Mouse (Mus musculus) midbrain, embryonic 13.5 days (tissue): ENCODE results near the gene Sult1e1. TPM values are rescaled to one million over a fixed set of nuclear protein-coding genes. Genes with fewer than 3 reads are reported as not detected.

Source experiments
- ATAC-seq: fragments of 200-750 bp; cut with Nextera tagmentation; 2 replicates; pipeline ENCODE4 v1.8.0; 2017; ENCODE audit warnings: mild to moderate bottlenecking, moderate TSS enrichment, moderate library complexity
- H3K27ac ChIP-seq: fragments of 300-500 bp; sonication (generic); 2 replicates; pipeline ENCODE4 v1.5.1; 2015; ENCODE audit warnings: inconsistent platforms, mild to moderate bottlenecking, moderate library complexity
- H3K27me3 ChIP-seq: fragments of 300-500 bp; sonication (generic); 2 replicates; pipeline ENCODE4 v1.6.1; 2015; ENCODE audit warnings: mild to moderate bottlenecking, inconsistent platforms
- H3K36me3 ChIP-seq: fragments of 300-500 bp; sonication (generic); 2 replicates; pipeline ENCODE4 v1.6.1; 2015; ENCODE audit warnings: mild to moderate bottlenecking, inconsistent platforms
- H3K4me1 ChIP-seq: fragments of 300-500 bp; sonication (generic); replicated peaks from 2 replicates; pipeline ENCODE4 v1.6.1; 2015; ENCODE audit warnings: inconsistent platforms
- H3K4me2 ChIP-seq: fragments of 300-500 bp; sonication (generic); replicated peaks from 2 replicates; pipeline ENCODE4 v1.6.1; 2015; ENCODE audit warnings: moderate library complexity, mild to moderate bottlenecking, inconsistent platforms
- H3K4me3 ChIP-seq: fragments of 300-500 bp; sonication (generic); replicated peaks from 2 replicates; pipeline ENCODE4 v1.5.1; 2015; ENCODE audit warnings: mild to moderate bottlenecking, inconsistent platforms
- H3K9ac ChIP-seq: fragments of 300-500 bp; sonication (generic); replicated peaks from 2 replicates; pipeline ENCODE4 v1.6.1; 2015; ENCODE audit warnings: mild to moderate bottlenecking, inconsistent platforms
- H3K9me3 ChIP-seq: fragments of 300-500 bp; sonication (generic); 2 replicates; pipeline ENCODE4 v1.6.1; 2016; ENCODE audit warnings: mild to moderate bottlenecking, inconsistent platforms
- WGBS: fragments of 180-500 bp; shearing (Covaris S2); methylation state at CpG from one replicate; pipeline ENCODE4 v1.1.7; 2015; 5-methylcytosine and 5-hydroxymethylcytosine counted together
- polyA plus RNA-seq: library from polyadenylated mRNA; unstranded; fragments of >200 nt; fragmentation: Nextera tagmentation; extraction: Ambion mirVana; gene quantifications from 2 replicates; pipeline ENCODE4 v1.2.1, GENCODE M21; 2015

Sult1e1 gene
- not detected in 2 replicates for polyA plus RNA-seq

DNA sequence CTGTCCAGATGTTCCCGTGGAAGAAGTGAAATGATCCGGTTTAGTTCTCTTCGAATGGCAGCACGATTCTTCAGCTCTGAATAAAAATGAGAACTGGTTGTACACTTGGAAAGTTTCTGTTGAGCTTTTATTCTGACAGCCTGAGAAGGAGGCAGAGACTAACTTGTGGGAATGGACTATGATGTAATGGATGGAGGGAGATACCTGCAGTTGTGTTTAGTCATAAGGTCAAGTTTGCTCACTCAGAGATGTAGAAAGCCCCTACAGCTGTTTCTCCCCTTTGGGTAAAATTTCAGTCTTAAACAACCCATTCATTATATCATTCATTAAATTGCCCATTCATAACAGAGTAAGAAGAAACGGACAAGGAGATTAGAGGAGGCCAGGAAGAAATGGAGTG lies at the start of gene Sult1e1:
Gene Sult1e1 (minus strand): TSS at position 101 of the 400 bp plus-strand sequence.
- H3K4me2 ChIP-seq = no peak within 1 kb of the TSS
- H3K9ac ChIP-seq = no peak within 1 kb of the TSS
- no peaks in the 10 kb centered on the region for H3K4me1 ChIP-seq
- no peak for ATAC-seq
- no peak within 1 kb of the TSS for H3K4me3 ChIP-seq
- no peak within 1 kb of the TSS for H3K27ac ChIP-seq
- no peaks in the 10 kb centered on the region for H3K9me3 ChIP-seq
- no peaks in the 10 kb centered on the region for H3K36me3 ChIP-seq
- 74% methylated on average over 5 of the region's 5 CpGs for WGBS
- no peaks in the 10 kb centered on the region for H3K27me3 ChIP-seq

GRCm38 (mm10) chr5:87622681-87623080 lies 31.3 kb upstream of the Sult1e1 start:
- H3K9ac ChIP-seq = no peak overlapping the region
- H3K4me3 ChIP-seq = no peak overlapping the region
- no peak for ATAC-seq
- H3K27ac ChIP-seq = no peak overlapping the region
- H3K36me3 ChIP-seq = no peaks in the 10 kb centered on the region
- no peaks in the 10 kb centered on the region for H3K9me3 ChIP-seq
- no peak overlapping the region for H3K4me2 ChIP-seq
- H3K4me1 ChIP-seq = no peaks in the 10 kb centered on the region
- H3K27me3 ChIP-seq = no peaks in the 10 kb centered on the region

DNA sequence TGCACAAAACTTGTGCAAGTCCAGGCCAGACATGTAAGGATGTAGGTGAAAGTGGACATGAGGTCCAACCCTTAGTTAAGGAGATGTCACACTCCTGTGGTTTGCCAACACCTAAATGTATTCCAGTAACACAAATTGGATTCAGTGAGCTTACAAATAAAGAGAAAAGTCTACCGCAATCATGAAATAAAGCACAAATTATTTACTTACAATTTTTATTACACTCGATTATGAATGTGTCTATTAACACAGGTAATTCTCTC lies 23.7 kb upstream of the Sult1e1 start:
- no peak for ATAC-seq
- H3K4me2 ChIP-seq = no peak overlapping the region
- 90% methylated on average over 2 of the region's 2 CpGs for WGBS

GRCm38 (mm10) chr5:87614364-87615127 lies 23.2 kb upstream of the Sult1e1 start:
- H3K9ac ChIP-seq = no peak overlapping the region
- no peaks in the 10 kb centered on the region for H3K9me3 ChIP-seq
- no peak overlapping the region for H3K4me3 ChIP-seq
- no peaks in the 10 kb centered on the region for H3K27me3 ChIP-seq
- H3K4me1 ChIP-seq = no peaks in the 10 kb centered on the region
- no peak for ATAC-seq
- no peaks in the 10 kb centered on the region for H3K36me3 ChIP-seq
- no peak overlapping the region for H3K27ac ChIP-seq
- no peak overlapping the region for H3K4me2 ChIP-seq

More for the DNA sequence above, 23.7 kb upstream of the Sult1e1 start:
- H3K36me3 ChIP-seq = no peaks in the 10 kb centered on the region
- H3K27me3 ChIP-seq = no peaks in the 10 kb centered on the region
- no peak overlapping the region for H3K4me3 ChIP-seq
- H3K9me3 ChIP-seq = no peaks in the 10 kb centered on the region
- no peak overlapping the region for H3K27ac ChIP-seq
- no peaks in the 10 kb centered on the region for H3K4me1 ChIP-seq
- no peak overlapping the region for H3K9ac ChIP-seq

GRCm38 (mm10) chr5:87601018-87601417 lies 9.6 kb upstream of the Sult1e1 start:
- Histone ChIP-seq H3K36me3 (no peaks in the 10 kb centered on the region), H3K4me3 (no peak overlapping the region), H3K27ac (no peak overlapping the region), H3K4me2 (no peak overlapping the region), H3K27me3 (no peaks in the 10 kb centered on the region), H3K4me1 (no peaks in the 10 kb centered on the region), H3K9me3 (no peaks in the 10 kb centered on the region), H3K9ac (no peak overlapping the region)
- ATAC-seq = no peak
- 73% methylated on average over 3 of the region's 3 CpGs for WGBS

DNA sequence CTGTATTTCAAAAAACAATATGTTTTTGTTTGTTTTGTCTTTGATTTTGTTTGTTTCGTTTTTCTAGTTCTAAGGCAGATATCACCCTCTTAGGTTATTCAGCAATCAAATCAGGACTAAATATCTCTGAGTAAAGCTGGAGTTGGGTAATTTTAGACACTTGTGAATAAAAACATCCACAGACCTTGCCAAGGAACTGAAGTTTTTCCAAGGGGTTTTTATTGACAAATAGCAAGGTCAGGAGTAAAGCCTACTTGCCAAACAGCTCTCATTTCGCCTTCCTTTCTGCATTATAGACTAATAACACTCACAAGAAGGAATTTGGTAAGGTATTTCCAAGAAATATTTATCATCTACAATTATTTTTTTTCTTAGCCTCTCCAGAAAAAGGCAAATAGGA lies 6.5 kb upstream of the Sult1e1 start:
- H3K4me2 ChIP-seq = no peak overlapping the region

DNA sequence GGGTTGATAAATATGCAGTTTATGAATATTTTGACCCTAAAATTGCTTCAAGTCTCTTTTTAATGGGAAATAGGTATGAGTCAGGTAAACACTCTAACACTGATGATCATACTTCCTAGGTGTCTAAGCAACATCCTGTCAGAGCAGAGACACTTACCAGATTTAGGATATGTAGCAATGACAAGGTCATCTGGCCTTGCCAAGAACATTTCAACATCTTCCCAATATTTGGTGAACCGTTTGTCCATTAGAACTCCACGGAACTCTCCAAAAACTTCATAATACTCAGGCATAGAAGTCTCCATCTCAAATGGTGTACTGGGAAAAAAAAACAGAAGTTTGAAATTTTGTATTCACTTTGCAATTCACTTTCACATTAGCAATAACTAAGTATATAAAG lies 1.5 kb downstream of the Sult1e1 start:
- no peaks in the 10 kb centered on the region for H3K9me3 ChIP-seq
- WGBS = 94% methylated on average over 2 of the region's 2 CpGs
- no peaks in the 10 kb centered on the region for H3K4me1 ChIP-seq
- no peak overlapping the region for H3K4me3 ChIP-seq
- H3K27ac ChIP-seq = no peak overlapping the region
- H3K9ac ChIP-seq = no peak overlapping the region
- ATAC-seq = no peak
- H3K36me3 ChIP-seq = no peaks in the 10 kb centered on the region
- H3K4me2 ChIP-seq = no peak overlapping the region
- no peaks in the 10 kb centered on the region for H3K27me3 ChIP-seq

More for the DNA sequence above, 6.5 kb upstream of the Sult1e1 start:
- no peak overlapping the region for H3K4me3 ChIP-seq
- H3K27me3 ChIP-seq = no peaks in the 10 kb centered on the region
- ATAC-seq = no peak
- H3K36me3 ChIP-seq = no peaks in the 10 kb centered on the region
- H3K9ac ChIP-seq = no peak overlapping the region
- no peak overlapping the region for H3K27ac ChIP-seq
- H3K4me1 ChIP-seq = no peaks in the 10 kb centered on the region
- H3K9me3 ChIP-seq = no peaks in the 10 kb centered on the region
- 76% methylated on average over 2 of the region's 2 CpGs for WGBS

DNA sequence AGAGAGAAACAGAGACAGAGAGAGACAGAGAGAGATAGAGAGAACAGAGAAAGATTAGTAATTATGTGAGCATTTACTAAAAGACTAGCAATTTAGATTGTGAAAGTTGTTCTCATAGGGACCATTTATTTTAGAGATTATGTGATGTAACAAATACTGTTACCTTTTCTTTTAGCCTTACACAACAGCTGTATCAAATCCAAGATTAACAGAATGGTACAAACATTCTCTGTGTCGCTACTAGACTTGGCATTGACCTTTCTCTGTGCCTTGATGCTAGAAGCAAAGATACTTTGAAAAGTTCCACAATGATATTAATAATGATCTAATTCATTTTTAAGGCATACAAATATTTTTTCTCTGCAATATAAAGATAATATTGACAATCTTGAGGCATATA lies 11.0 kb downstream of the Sult1e1 start:
- no peaks in the 10 kb centered on the region for H3K4me1 ChIP-seq
- no peak for ATAC-seq
- no peaks in the 10 kb centered on the region for H3K9me3 ChIP-seq
- no peak overlapping the region for H3K4me3 ChIP-seq
- H3K27ac ChIP-seq = no peak overlapping the region
- 83% methylated on average over 1 of the region's 1 CpGs for WGBS
- no peaks in the 10 kb centered on the region for H3K36me3 ChIP-seq
- no peak overlapping the region for H3K9ac ChIP-seq
- no peak overlapping the region for H3K4me2 ChIP-seq
- no peaks in the 10 kb centered on the region for H3K27me3 ChIP-seq

- 69% methylated on average over 1 of the region's 1 CpGs for WGBS
- no peaks in the 10 kb centered on the region for H3K36me3 ChIP-seq
Measured at GRCm38 (mm10) chr5:87574174-87574573, 17.2 kb downstream of the Sult1e1 start.

DNA sequence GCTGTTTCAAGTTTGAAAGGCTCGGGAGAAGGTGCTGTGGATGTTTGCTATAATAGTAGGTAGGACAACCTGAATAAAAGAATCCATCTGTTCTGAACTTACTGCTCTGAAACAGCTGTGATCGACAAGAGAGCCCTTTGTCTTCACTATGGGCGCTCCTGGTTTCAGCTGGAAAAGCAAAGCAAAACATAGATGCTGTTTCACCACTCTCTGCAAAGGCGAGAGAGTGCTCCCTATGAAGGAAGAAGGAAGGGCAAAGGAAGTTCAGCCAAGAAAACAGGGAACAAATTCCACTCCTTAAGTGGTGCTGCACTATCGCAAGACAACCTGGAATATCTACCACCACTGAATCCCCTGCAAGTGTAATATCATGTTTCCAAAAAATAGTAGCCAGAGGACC lies 17.9 kb downstream of the Sult1e1 start:
- Histone ChIP-seq H3K4me1 (no peaks in the 10 kb centered on the region), H3K27ac (no peak overlapping the region), H3K9ac (no peak overlapping the region), H3K27me3 (no peaks in the 10 kb centered on the region), H3K36me3 (no peaks in the 10 kb centered on the region), H3K9me3 (no peaks in the 10 kb centered on the region), H3K4me3 (no peak overlapping the region), H3K4me2 (no peak overlapping the region)
- WGBS = 74% methylated on average over 5 of the region's 5 CpGs
- no peak for ATAC-seq

More at GRCm38 (mm10) chr5:87574174-87574573, 17.2 kb downstream of the Sult1e1 start:
- no peak overlapping the region for H3K9ac ChIP-seq
- ATAC-seq = no peak
- no peak overlapping the region for H3K27ac ChIP-seq
- H3K4me3 ChIP-seq = no peak overlapping the region
- no peaks in the 10 kb centered on the region for H3K9me3 ChIP-seq
- H3K4me2 ChIP-seq = no peak overlapping the region
- H3K27me3 ChIP-seq = no peaks in the 10 kb centered on the region
- H3K4me1 ChIP-seq = no peaks in the 10 kb centered on the region

- H3K4me2 ChIP-seq = no peak overlapping the region
- H3K4me1 ChIP-seq = no peaks in the 10 kb centered on the region
- H3K9ac ChIP-seq = no peak overlapping the region
- 91% methylated on average over 6 of the region's 6 CpGs for WGBS
- no peaks in the 10 kb centered on the region for H3K9me3 ChIP-seq
- ATAC-seq = no peak
- no peaks in the 10 kb centered on the region for H3K36me3 ChIP-seq
- no peak overlapping the region for H3K27ac ChIP-seq
- H3K4me3 ChIP-seq = no peak overlapping the region
- no peaks in the 10 kb centered on the region for H3K27me3 ChIP-seq
Measured at GRCm38 (mm10) chr5:87572781-87573180, 18.6 kb downstream of the Sult1e1 start.

GRCm38 (mm10) chr5:87568845-87569244 lies 22.5 kb downstream of the Sult1e1 start, which contains the start of gene Sult1d1:
Gene Sult1d1, minus strand, starts transcription at chr5:87569027.
- Histone ChIP-seq H3K9ac (no peak within 1 kb of the TSS), H3K4me2 (no peak within 1 kb of the TSS), H3K4me3 (no peak within 1 kb of the TSS), H3K27ac (no peak within 1 kb of the TSS), H3K27me3 (no peaks in the 10 kb centered on the region), H3K36me3 (no peaks in the 10 kb centered on the region), H3K9me3 (no peaks in the 10 kb centered on the region), H3K4me1 (no peaks in the 10 kb centered on the region)
- ATAC-seq = no peak
- WGBS = 88% methylated on average over 5 of the region's 5 CpGs

- no peak for ATAC-seq
- H3K9me3 ChIP-seq = no peaks in the 10 kb centered on the region
- no peak overlapping the region for H3K4me2 ChIP-seq
- no peak overlapping the region for H3K27ac ChIP-seq
- no peaks in the 10 kb centered on the region for H3K27me3 ChIP-seq
- no peaks in the 10 kb centered on the region for H3K36me3 ChIP-seq
- no peaks in the 10 kb centered on the region for H3K4me1 ChIP-seq
- H3K4me3 ChIP-seq = no peak overlapping the region
- H3K9ac ChIP-seq = no peak overlapping the region
- WGBS = 90% methylated on average over 1 of the region's 1 CpGs
Measured at GRCm38 (mm10) chr5:87567306-87567705, 24.1 kb downstream of the Sult1e1 start.
